ENCODE assay signal across 8 mouse cellular contexts in the genomic region with DNA sequence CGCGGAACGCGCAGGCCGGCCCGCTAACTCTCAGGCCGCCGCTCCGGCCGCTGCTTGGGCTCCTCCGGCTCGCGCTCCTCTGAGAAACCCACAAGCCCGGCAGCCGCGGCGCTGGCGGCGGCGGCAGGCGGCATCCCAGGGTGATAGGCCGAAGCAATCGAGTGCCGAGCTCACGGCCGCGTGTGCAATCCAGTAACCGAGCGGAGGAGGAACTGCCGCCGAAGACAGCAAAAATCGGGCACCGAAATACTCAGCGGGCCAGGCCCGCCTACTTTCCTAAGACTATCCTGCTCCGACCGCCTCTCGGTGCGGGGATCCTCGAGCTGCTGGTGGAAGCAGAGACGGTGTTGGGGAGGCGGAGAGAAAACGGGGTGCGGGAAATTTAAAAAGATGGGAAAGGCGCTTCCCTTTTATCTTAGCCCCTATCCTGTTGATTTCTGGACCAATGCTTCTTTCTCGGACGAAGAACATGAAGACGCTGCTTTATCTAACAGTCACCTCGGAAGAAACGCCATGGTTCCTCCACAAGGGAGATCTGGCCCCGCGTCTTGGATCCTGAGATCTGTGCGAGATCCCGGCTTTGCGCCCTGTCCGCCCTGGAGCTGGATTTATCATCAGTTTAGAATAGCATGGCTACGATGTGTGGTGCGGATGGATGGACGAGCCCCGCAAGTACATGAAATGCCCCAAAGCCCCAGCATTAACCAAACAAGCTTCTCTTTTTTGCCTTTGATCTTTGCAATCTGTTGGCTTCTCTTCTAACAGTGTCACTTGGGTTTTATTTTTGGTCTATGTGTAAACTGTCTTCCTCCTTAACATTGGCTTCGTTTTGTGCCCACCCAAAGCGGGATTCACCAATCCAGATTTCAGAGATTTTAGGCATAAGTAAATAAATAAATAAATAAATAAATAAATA. TPM values are rescaled to one million over a fixed set of nuclear protein-coding genes. Genes with fewer than 3 reads are reported as not detected.
DNase-seq lines count a peak whose midpoint lies in the region; ATAC-seq lines count a peak whose summit lies in the region.

TSS of gene Rasal2 (minus strand) at position 142 of the 916 bp plus-strand sequence.

- ATAC-seq in megakaryocyte progenitor cell, adult 5-6 weeks (replicated peaks; ENCODE audit: poor library complexity): peak; percentile 95

- DNase-seq in adipocyte (ENCODE audit: low spot score): peak; percentile 95
- peak; percentile 99 for DNase-seq in embryo, embryonic 10 days (ENCODE audit: low spot score)
- DNase-seq in gastrocnemius, postnatal 10 days: peak; percentile 98
- peak; percentile 92 for DNase-seq in induced T-regulatory cell, adult 2 months (ENCODE audit: low read depth)
- DNase-seq in left cerebral cortex, adult 9 months (ENCODE audit: low spot score in 2 of 2): peak; percentile 93 to 94
- peak; percentile 98 for DNase-seq in right cerebral cortex, postnatal 14 days
- DNase-seq in urinary bladder, postnatal 36 days (ENCODE audit: low spot score in 2 of 2): peak; percentile 90 to 93

RNA-seq across cellular contexts. Expression of gene Rasal2, which starts in this region (rescaled TPM):
- total RNA-seq in gastrocnemius, postnatal 10 days (2021): 10 to 100 TPM; 13.1 to 17.4 TPM
- 1.3 and 3.2 TPM in 2 replicates for total RNA-seq in megakaryocyte progenitor cell, adult 5-6 weeks (2015)
- total RNA-seq in megakaryocyte progenitor cell, adult 5-6 weeks (2017): 1.7 and 2.0 TPM in 2 replicates

Comparison
In these comparisons a context has a peak if more than half of its experiments do, and no peak if none do; other contexts are left out.
1. Peak in every context shown above with its lines: DNase-seq and ATAC-seq.